Mouse (Mus musculus): Measurements from ENCODE around the gene Jdp2.
"Not testable (repeated sequence)": the region's sequence is repeated elsewhere in the genome, so short reads cannot be mapped to it uniquely, and the experiment has no call there.

The Jdp2 gene

DNA sequence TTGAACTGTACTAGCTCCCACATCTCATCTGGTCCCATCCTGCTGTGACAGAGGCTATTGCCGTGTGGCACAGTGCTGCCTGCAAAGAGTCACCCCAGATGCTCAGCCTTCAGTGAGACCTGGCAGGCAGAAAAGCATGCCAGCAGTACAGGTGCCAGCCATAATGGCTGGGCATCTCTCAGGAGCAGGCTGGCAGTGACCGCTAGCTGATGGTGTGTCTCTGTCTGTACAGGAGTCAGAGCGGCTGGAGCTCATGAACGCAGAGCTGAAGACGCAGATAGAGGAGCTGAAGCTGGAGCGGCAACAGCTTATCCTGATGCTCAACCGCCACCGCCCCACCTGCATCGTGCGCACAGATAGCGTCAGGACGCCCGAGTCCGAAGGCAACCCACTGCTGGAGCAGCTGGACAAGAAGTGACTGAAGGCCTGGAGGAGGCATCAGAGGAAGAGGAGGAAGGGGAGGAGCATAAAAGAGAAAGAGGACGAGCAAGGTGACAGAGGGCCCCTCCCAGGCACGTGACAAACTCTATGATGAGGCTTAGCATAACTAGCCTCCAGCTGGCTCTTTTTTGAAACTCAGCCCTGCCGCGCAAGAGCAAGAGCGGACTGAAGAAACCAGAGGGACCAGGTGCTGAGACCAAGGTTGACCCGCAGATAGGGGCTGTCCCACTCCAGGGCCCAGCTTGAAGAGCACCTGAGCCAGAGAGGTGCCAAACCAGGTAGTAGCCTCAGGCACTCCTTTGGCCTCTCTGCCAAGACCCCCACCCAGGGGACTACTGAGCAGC is 39.9 kb downstream of the Jdp2 start:
- no peak for DNase-seq (ENCODE audit: inconsistent ontology term)

DNA sequence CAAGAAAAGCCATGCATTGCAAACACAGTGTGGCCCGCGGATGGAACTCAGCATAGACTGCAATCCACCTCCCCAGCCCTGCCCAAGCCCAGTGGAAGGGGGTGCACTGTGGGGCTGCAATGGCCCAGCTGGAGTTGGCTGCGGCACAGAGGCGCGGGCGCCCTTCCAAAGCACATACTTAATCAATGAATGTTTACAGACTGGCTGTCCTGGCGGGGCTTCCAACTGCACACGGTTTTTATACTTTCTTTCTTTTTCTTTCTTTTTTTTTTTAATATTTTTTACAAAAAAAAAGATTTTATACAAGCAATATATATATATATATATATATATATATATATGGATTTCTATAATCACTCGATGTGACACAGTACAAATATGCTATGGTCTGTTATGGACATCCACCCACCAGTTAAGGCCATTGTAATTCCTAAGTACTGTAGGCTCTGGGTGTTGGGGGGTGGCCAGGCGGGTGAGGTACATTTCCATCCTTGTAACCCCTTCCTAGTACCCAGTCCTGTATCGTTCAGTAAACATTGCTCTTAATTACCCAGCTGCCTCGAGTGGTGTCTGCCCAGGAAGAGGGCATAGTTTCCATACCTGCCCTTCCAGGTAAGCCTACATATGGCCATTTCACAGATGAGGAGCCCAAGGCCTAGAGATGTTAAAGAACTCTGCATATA is 40.6 kb downstream of the Jdp2 start:
- DNase-seq (ENCODE audit: inconsistent ontology term), result peak; percentile 76

- no peak for DNase-seq (ENCODE audit: inconsistent ontology term)
These were observed 42.2 kb downstream of the Jdp2 start for GRCm38 (mm10) chr12:85640852-85641563.

GRCm38 (mm10) chr12:85641564-85641931 is 42.7 kb downstream of the Jdp2 start:
- DNase-seq (ENCODE audit: inconsistent ontology term), result no peak

- no peak for DNase-seq (ENCODE audit: inconsistent ontology term)
These were observed 44.9 kb downstream of the Jdp2 start for GRCm38 (mm10) chr12:85643735-85644134.

GRCm38 (mm10) chr12:85645664-85646063 is 46.8 kb downstream of the Jdp2 start:
- DNase-seq (ENCODE audit: inconsistent ontology term), result no peak

DNA sequence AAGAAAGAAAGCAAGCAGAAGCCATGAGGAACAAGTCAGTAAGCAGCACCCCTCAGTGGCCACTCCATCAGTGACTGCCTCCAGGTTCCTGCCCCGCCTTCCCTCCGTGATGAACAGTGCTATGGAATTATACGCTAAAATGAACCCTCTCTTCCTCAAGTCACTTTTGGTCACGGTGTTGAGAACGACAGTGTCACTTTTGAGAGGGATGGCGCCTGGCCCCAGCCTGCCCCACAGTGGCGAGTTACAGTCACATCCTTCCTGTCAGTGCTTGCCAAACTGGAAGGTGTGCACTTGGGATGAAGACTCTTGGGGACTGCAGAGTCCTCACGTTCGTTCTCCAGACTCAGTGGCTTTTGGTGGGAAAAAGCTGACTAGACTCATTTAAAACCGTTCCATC is 48.5 kb downstream of the Jdp2 start:
- DNase-seq (ENCODE audit: inconsistent ontology term), result peak; percentile 26

- no peak for DNase-seq (ENCODE audit: inconsistent ontology term)
These were observed 49.1 kb downstream of the Jdp2 start for GRCm38 (mm10) chr12:85647955-85648354.

GRCm38 (mm10) chr12:85659319-85659718 is 60.5 kb downstream of the Jdp2 start:
- no peak for DNase-seq (ENCODE audit: inconsistent ontology term)

GRCm38 (mm10) chr12:85660855-85661254 is 62.0 kb downstream of the Jdp2 start:
- no peak for DNase-seq (ENCODE audit: inconsistent ontology term)

GRCm38 (mm10) chr12:85662232-85662631 is 63.4 kb downstream of the Jdp2 start:
- DNase-seq (ENCODE audit: inconsistent ontology term), result not testable (repeated sequence)

- DNase-seq (ENCODE audit: inconsistent ontology term), result peak; percentile 48
These were observed 64.1 kb downstream of the Jdp2 start for GRCm38 (mm10) chr12:85662896-85663295.

GRCm38 (mm10) chr12:85666112-85666511 is 67.3 kb downstream of the Jdp2 start:
- no peak for DNase-seq (ENCODE audit: inconsistent ontology term)

DNA sequence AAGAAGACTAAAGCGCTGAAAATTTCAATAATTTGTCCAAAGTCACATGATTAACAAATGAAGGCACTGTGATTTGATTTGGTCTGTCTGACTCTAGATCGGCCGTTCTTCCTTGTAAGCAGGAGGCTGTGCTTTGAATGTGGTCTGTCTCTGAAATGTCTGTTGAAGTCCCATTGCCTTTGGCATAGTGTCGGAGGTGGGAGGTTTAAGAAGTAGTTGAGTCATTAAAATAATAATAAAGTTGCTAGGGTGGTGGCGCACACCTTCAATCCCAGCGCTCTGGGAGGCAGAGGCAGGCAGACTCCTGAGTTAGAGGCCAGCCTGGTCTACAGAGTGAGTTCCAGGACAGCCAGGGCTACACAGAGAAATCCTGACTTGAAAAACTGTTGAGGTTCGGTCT is 68.2 kb downstream of the Jdp2 start:
- no peak for DNase-seq (ENCODE audit: inconsistent ontology term)

GRCm38 (mm10) chr12:85668696-85669095 is 69.9 kb downstream of the Jdp2 start:
- no peak for DNase-seq (ENCODE audit: inconsistent ontology term)

DNA sequence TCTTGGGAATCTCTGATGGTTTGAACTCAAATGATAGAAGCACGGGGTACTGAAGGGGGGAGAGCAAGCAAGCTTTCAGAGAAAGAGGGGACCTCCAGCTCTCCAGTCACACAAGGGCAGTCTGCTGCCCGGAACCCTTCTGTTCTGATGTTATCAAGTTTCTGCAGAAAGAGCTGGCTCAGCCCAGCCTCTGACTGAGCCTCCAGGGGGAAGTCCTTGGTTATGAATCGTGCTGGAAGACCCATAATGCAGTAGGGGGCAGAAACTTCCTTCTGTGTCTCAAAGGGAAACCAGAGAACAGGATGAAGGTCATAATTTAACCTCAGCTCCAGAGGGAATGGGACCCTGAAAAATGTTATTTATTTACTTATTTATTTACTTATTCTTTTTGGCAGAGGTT is 71.3 kb downstream of the Jdp2 start:
- no peak for DNase-seq (ENCODE audit: inconsistent ontology term)

DNA sequence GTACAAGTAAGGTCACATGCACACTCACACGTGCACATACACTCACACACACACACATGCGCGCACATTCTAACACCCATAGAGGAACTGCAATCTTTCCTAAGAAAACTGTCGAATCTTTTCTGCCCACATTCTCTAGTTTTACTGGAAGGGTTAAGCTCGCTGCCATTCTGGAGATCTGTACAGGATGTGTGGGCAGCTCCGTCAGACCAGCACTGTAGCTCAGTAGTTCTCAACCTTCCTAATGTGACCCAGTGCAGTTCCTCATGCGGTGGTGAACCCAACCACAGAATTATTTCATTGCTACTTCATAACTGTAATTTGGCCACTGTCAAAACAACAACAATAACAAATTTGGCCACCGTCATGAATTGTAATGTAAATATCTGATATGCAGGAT is 75.1 kb downstream of the Jdp2 start:
- no peak for DNase-seq (ENCODE audit: inconsistent ontology term)

GRCm38 (mm10) chr12:85679117-85679516 is 80.3 kb downstream of the Jdp2 start:
- no peak for DNase-seq (ENCODE audit: inconsistent ontology term)

DNA sequence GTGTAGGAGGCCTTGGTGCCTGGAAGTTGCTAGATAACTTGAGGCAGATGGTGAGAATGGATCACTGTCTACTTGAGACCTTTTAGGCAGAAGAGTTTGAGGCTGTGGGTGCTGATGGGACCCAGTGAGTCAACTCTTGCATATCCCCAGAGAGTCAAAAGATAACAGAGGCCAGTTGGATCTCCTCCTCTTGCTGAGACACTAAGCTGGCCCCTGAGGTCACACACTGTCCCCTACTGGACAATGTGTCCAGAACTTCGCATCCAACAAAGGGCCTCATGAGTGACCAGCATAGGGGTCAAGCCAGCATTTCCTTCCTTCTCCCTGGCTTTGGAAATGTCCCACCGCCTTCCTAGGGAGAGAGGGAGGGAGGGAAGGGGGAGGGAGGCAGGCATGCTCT is 81.0 kb downstream of the Jdp2 start:
- no peak for DNase-seq (ENCODE audit: inconsistent ontology term)

GRCm38 (mm10) chr12:85682328-85682727 is 83.5 kb downstream of the Jdp2 start:
- DNase-seq (ENCODE audit: inconsistent ontology term), result no peak

DNA sequence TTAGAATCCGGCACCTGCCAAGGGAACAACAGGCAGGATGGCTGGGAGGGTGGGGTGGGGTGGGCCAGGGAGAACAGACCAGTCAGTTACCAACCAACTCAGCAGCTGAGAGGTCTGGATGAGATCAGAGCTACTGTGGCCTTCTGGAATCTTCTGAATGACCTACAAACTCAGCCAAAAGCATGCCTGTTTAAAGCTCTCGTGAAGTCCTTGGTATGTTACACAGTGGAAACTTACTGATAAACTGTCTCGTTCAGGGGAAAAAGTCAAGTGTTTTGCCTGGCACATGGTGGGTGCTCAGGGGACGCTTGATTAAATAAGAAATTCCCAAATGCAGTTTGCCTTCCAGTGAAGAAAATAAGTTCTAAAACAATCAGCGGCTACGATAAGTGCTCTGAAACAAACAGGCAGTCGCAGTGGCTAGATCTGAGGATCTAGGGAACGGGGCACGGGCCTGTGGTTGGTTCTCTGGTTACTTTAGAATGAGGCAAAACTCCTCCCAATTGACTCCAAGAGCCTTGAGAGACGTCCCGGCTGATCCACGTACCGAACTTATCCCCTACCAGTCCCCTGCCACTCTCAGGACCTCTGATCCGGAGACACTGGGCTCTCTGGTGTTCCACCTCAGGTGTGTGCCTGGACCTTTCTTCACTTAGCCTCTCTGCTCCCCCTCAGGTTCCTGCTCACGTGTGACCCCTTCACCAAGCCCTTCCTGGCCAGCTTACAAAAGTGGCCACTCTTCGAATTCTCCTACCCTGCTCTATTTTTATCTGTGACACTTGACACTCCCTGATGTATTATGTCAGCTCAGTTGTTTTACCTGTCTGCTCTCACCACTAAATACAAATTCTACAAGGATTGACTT is 85.8 kb downstream of the Jdp2 start:
- DNase-seq (ENCODE audit: inconsistent ontology term), result no peak

Measured in Muller cell, postnatal 12 days (primary cell).